Mouse (Mus musculus): ENCODE measurements around the gene Cmip. TPM values are rescaled to one million over a fixed set of nuclear protein-coding genes. Genes with fewer than 3 reads are reported as not detected.
"Not testable (repeated sequence)": the region's sequence is repeated elsewhere in the genome, so short reads cannot be mapped to it uniquely, and the experiment has no call there.

Gene Cmip
- polyA plus RNA-seq, 1 experiment from 2014 or later, result 106 TPM

GRCm38 (mm10) chr8:117421838-117422237, 165.0 kb downstream of the Cmip start:
- H3K36me3 ChIP-seq (ENCODE audit: control insufficient read depth, insufficient read depth, low read length), result peaks cover 32% of the 10 kb centered on the region
- no peaks in the 10 kb centered on the region for H3K4me1 ChIP-seq (ENCODE audit: control insufficient read depth, insufficient read depth, low read length)
- no peak overlapping the region for H3K4me3 ChIP-seq (replicated peaks; ENCODE audit: low read depth, low read length)
- no peaks in the 10 kb centered on the region for H3K9me3 ChIP-seq (ENCODE audit: control insufficient read depth, low read length)
- no peak for ATAC-seq (ENCODE audit: low FRiP score, low TSS enrichment)
- H3K27ac ChIP-seq (replicated peaks; ENCODE audit: low read depth, low read length), result no peak overlapping the region
- WGBS, result 90% methylated on average over 5 of the region's 5 CpGs
- no peak for DNase-seq
- H3K27me3 ChIP-seq (ENCODE audit: control insufficient read depth, insufficient read depth, low read length), result no peaks in the 10 kb centered on the region
- no peak overlapping the region for H3K4me2 ChIP-seq (ENCODE audit: low read length)
- H3K9ac ChIP-seq (replicated peaks; ENCODE audit: low read length), result no peak overlapping the region

GRCm38 (mm10) chr8:117422343-117422742, 165.5 kb downstream of the Cmip start:
- Histone ChIP-seq H3K27ac (replicated peaks; ENCODE audit: low read depth, low read length) (no peak overlapping the region), H3K9ac (replicated peaks; ENCODE audit: low read length) (no peak overlapping the region), H3K4me2 (ENCODE audit: low read length) (no peak overlapping the region), H3K9me3 (ENCODE audit: control insufficient read depth, low read length) (no peaks in the 10 kb centered on the region), H3K27me3 (ENCODE audit: control insufficient read depth, insufficient read depth, low read length) (no peaks in the 10 kb centered on the region), H3K4me3 (replicated peaks; ENCODE audit: low read depth, low read length) (no peak overlapping the region), H3K4me1 (ENCODE audit: control insufficient read depth, insufficient read depth, low read length) (no peaks in the 10 kb centered on the region), H3K36me3 (ENCODE audit: control insufficient read depth, insufficient read depth, low read length) (peaks cover 35% of the 10 kb centered on the region)
- DNase-seq (no peak), ATAC-seq (ENCODE audit: low FRiP score, low TSS enrichment) (no peak)
- 90% methylated on average over 6 of the region's 6 CpGs for WGBS

- Histone ChIP-seq H3K4me2 (ENCODE audit: low read length) (no peak overlapping the region), H3K36me3 (ENCODE audit: control insufficient read depth, insufficient read depth, low read length) (peaks cover 40% of the 10 kb centered on the region), H3K9ac (replicated peaks; ENCODE audit: low read length) (no peak overlapping the region), H3K27me3 (ENCODE audit: control insufficient read depth, insufficient read depth, low read length) (no peaks in the 10 kb centered on the region), H3K4me1 (ENCODE audit: control insufficient read depth, insufficient read depth, low read length) (no peaks in the 10 kb centered on the region), H3K9me3 (ENCODE audit: control insufficient read depth, low read length) (no peaks in the 10 kb centered on the region), H3K4me3 (replicated peaks; ENCODE audit: low read depth, low read length) (no peak overlapping the region), H3K27ac (replicated peaks; ENCODE audit: low read depth, low read length) (no peak overlapping the region)
- 85% methylated on average over 4 of the region's 4 CpGs for WGBS
- DNase-seq (peak; percentile 17), ATAC-seq (ENCODE audit: low FRiP score, low TSS enrichment) (no peak)
Observed at GRCm38 (mm10) chr8:117423029-117423428, 166.2 kb downstream of the Cmip start.

DNA sequence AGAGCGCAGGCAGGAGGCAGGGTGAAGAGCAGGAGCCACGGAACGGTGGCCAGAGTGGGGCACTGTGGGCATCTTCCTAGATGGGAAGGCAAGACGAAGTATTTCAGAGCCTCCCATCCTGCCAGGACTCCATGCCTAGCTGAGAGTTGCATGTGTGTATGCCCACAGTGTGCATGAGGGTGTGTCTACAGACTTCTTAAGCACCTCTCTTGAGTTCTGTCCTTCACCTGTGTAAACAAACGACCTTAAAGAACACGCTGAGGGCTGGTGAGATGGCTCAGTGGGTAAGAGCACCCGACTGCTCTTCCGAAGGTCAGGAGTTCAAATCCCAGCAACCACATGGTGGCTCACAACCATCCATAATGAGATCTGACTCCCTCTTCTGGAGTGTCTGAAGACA, 171.0 kb downstream of the Cmip start:
- not testable (repeated sequence) for H3K27ac ChIP-seq (replicated peaks; ENCODE audit: low read depth, low read length); H3K9me3 ChIP-seq (ENCODE audit: control insufficient read depth, low read length); H3K9ac ChIP-seq (replicated peaks; ENCODE audit: low read length); ATAC-seq (ENCODE audit: low FRiP score, low TSS enrichment); H3K4me1 ChIP-seq (ENCODE audit: control insufficient read depth, insufficient read depth, low read length); H3K27me3 ChIP-seq (ENCODE audit: control insufficient read depth, insufficient read depth, low read length); H3K4me3 ChIP-seq (replicated peaks; ENCODE audit: low read depth, low read length); H3K4me2 ChIP-seq (ENCODE audit: low read length); DNase-seq
- peaks cover 69% of the 10 kb centered on the region for H3K36me3 ChIP-seq (ENCODE audit: control insufficient read depth, insufficient read depth, low read length)
- 92% methylated on average over 8 of the region's 8 CpGs for WGBS

GRCm38 (mm10) chr8:117428524-117429162, 171.8 kb downstream of the Cmip start:
- Histone ChIP-seq H3K4me2 (ENCODE audit: low read length) (no peak overlapping the region), H3K4me1 (ENCODE audit: control insufficient read depth, insufficient read depth, low read length) (no peaks in the 10 kb centered on the region), H3K9ac (replicated peaks; ENCODE audit: low read length) (no peak overlapping the region), H3K36me3 (ENCODE audit: control insufficient read depth, insufficient read depth, low read length) (peaks cover 66% of the 10 kb centered on the region), H3K27ac (replicated peaks; ENCODE audit: low read depth, low read length) (0 out of 2 replicates have a peak overlapping the region, but pooled peaks have one; percentile 26), H3K4me3 (replicated peaks; ENCODE audit: low read depth, low read length) (no peak overlapping the region), H3K27me3 (ENCODE audit: control insufficient read depth, insufficient read depth, low read length) (no peaks in the 10 kb centered on the region), H3K9me3 (ENCODE audit: control insufficient read depth, low read length) (no peaks in the 10 kb centered on the region)
- DNase-seq (no peak), ATAC-seq (ENCODE audit: low FRiP score, low TSS enrichment) (no peak)
- WGBS, result 74% methylated on average over 21 of the region's 21 CpGs

DNA sequence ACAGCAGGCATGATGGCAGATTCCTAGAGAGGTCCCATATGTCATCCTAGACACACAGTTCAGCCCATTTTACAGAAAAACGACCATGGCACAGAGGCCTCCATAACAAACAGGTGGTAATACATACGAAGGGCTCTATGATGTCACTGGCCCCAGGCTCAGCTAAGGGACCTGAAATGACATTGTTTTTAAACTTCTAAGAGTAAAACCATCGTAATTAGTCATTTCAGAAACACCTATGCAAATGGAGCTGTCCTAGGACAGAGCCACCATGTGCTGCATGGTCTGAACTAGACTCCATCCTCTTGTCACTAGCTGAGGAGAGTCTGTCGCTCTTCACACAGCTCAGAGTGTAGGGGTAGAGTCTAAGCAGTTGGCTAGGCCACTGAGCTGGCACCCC, 173.8 kb downstream of the Cmip start:
- Histone ChIP-seq H3K36me3 (ENCODE audit: control insufficient read depth, insufficient read depth, low read length) (peaks cover 69% of the 10 kb centered on the region), H3K4me3 (replicated peaks; ENCODE audit: low read depth, low read length) (no peak overlapping the region), H3K9ac (replicated peaks; ENCODE audit: low read length) (no peak overlapping the region), H3K27me3 (ENCODE audit: control insufficient read depth, insufficient read depth, low read length) (no peaks in the 10 kb centered on the region), H3K27ac (replicated peaks; ENCODE audit: low read depth, low read length) (no peak overlapping the region), H3K4me1 (ENCODE audit: control insufficient read depth, insufficient read depth, low read length) (no peaks in the 10 kb centered on the region), H3K9me3 (ENCODE audit: control insufficient read depth, low read length) (no peaks in the 10 kb centered on the region), H3K4me2 (ENCODE audit: low read length) (no peak overlapping the region)
- DNase-seq (no peak), ATAC-seq (ENCODE audit: low FRiP score, low TSS enrichment) (no peak)
- WGBS, result 91% methylated on average over 4 of the region's 4 CpGs

- Histone ChIP-seq H3K9ac (replicated peaks; ENCODE audit: low read length) (no peak overlapping the region), H3K4me1 (ENCODE audit: control insufficient read depth, insufficient read depth, low read length) (no peaks in the 10 kb centered on the region), H3K4me3 (replicated peaks; ENCODE audit: low read depth, low read length) (no peak overlapping the region), H3K27ac (replicated peaks; ENCODE audit: low read depth, low read length) (no peak overlapping the region), H3K27me3 (ENCODE audit: control insufficient read depth, insufficient read depth, low read length) (no peaks in the 10 kb centered on the region), H3K9me3 (ENCODE audit: control insufficient read depth, low read length) (no peaks in the 10 kb centered on the region), H3K36me3 (ENCODE audit: control insufficient read depth, insufficient read depth, low read length) (peaks cover 72% of the 10 kb centered on the region), H3K4me2 (ENCODE audit: low read length) (no peak overlapping the region)
- WGBS, result 94% methylated on average over 3 of the region's 3 CpGs
- ATAC-seq (ENCODE audit: low FRiP score, low TSS enrichment) (no peak), DNase-seq (no peak)
Observed at GRCm38 (mm10) chr8:117431554-117431953, 174.7 kb downstream of the Cmip start.

GRCm38 (mm10) chr8:117432111-117432510, 175.2 kb downstream of the Cmip start:
- Histone ChIP-seq H3K4me1 (ENCODE audit: control insufficient read depth, insufficient read depth, low read length) (no peaks in the 10 kb centered on the region), H3K36me3 (ENCODE audit: control insufficient read depth, insufficient read depth, low read length) (peaks cover 72% of the 10 kb centered on the region), H3K4me3 (replicated peaks; ENCODE audit: low read depth, low read length) (no peak overlapping the region), H3K9me3 (ENCODE audit: control insufficient read depth, low read length) (no peaks in the 10 kb centered on the region), H3K4me2 (ENCODE audit: low read length) (no peak overlapping the region), H3K27ac (replicated peaks; ENCODE audit: low read depth, low read length) (no peak overlapping the region), H3K27me3 (ENCODE audit: control insufficient read depth, insufficient read depth, low read length) (no peaks in the 10 kb centered on the region), H3K9ac (replicated peaks; ENCODE audit: low read length) (no peak overlapping the region)
- ATAC-seq (ENCODE audit: low FRiP score, low TSS enrichment) (no peak), DNase-seq (no peak)
- 89% methylated on average over 8 of the region's 8 CpGs for WGBS

DNA sequence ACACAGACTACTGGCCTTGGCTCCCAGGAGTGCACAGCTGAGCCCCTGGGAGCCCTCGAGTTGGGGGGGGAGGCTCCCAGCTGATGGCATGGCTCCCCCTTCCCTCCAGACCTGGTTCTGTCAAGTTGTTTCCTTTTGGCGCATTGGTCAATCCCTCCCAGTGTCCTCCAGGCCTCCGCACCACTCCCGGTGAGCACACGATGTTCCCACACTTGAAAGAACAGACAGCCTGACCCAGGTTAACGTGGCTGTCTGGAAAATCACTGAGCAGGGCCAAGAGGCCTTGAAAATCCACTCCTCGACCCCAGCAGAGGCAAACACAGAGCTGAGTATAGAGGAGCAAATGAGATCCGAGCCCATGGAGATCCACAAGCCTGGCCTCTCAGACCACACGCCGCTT, 177.1 kb downstream of the Cmip start:
- Histone ChIP-seq H3K4me2 (ENCODE audit: low read length) (no peak overlapping the region), H3K36me3 (ENCODE audit: control insufficient read depth, insufficient read depth, low read length) (peaks cover 76% of the 10 kb centered on the region), H3K4me1 (ENCODE audit: control insufficient read depth, insufficient read depth, low read length) (no peaks in the 10 kb centered on the region), H3K27me3 (ENCODE audit: control insufficient read depth, insufficient read depth, low read length) (no peaks in the 10 kb centered on the region), H3K9me3 (ENCODE audit: control insufficient read depth, low read length) (no peaks in the 10 kb centered on the region), H3K27ac (replicated peaks; ENCODE audit: low read depth, low read length) (0 out of 2 replicates have a peak overlapping the region, but pooled peaks have one; percentile 26), H3K4me3 (replicated peaks; ENCODE audit: low read depth, low read length) (no peak overlapping the region), H3K9ac (replicated peaks; ENCODE audit: low read length) (no peak overlapping the region)
- DNase-seq (no peak), ATAC-seq (ENCODE audit: low FRiP score, low TSS enrichment) (no peak)
- WGBS, result 91% methylated on average over 10 of the region's 10 CpGs
